Mouse (Mus musculus): ENCODE measurements around the gene Sult2a4. TPM values are rescaled to one million over a fixed set of nuclear protein-coding genes. Genes with fewer than 3 reads are reported as not detected.
"Not testable (repeated sequence)": the region's sequence is repeated elsewhere in the genome, so short reads cannot be mapped to it uniquely, and the experiment has no call there.

Gene Sult2a4
- not detected in 2 replicates for polyA plus RNA-seq (2016; fragmentation: Nextera tagmentation; extraction: Ambion mirVana)

DNA sequence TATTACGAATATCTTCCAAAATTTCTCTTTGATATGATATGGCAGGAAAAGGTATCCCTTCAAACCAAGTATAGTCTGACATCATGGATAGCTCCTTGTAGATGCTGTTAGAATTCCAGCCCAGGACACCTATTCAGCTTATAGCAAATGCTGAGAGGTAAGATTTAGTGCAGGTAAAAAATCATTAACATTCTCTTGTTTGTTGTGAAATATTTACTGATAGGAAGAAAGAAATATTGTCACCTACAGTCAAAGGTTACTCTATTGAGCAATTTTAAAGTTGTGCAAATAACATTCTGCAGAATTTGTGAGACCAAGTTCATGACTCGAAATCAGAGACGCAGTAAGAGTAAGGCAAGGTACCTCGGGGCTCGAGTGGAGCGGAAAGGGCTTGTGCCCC is at the start of gene Sult2a4:
TSS of gene Sult2a4 (minus strand) at position 101 of the 400 bp plus-strand sequence.
- peaks cover 14% of the 10 kb centered on the region; the same call in 1 of the 2 replicates for H3K9me3 ChIP-seq
- DNase-seq (ENCODE audit: low spot score); H3K27me3 ChIP-seq (replicated peaks; ENCODE audit: low read depth, poor library complexity, severe bottlenecking); H3K4me1 ChIP-seq; H3K36me3 ChIP-seq (replicated peaks); H3K4me3 ChIP-seq; H3K27ac ChIP-seq (replicated peaks): not testable (repeated sequence)
- WGBS: 92% methylated on average over 6 of the region's 6 CpGs

DNA sequence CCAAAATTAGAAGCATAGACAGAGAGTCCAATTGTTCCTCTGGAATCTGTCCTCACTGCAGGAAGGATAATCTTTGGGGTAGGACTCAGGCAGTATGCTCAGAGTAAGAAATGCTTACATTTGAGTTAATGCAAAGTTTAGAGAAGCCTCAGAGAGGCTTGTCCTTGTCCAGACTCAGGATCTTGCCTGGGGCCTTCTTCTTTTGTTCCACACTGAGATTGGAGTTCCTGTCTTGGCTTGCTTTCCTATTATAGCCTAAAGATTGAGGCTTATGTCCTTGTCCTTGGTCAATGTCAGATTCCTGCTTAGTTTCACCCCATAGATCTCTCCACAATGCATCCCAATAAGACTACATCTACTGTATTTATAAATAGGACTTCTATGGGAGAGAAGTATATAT is 41.4 kb upstream of the Sult2a4 start:
- not testable (repeated sequence) for H3K27me3 ChIP-seq (replicated peaks; ENCODE audit: low read depth, poor library complexity, severe bottlenecking); DNase-seq (ENCODE audit: low spot score)

DNA sequence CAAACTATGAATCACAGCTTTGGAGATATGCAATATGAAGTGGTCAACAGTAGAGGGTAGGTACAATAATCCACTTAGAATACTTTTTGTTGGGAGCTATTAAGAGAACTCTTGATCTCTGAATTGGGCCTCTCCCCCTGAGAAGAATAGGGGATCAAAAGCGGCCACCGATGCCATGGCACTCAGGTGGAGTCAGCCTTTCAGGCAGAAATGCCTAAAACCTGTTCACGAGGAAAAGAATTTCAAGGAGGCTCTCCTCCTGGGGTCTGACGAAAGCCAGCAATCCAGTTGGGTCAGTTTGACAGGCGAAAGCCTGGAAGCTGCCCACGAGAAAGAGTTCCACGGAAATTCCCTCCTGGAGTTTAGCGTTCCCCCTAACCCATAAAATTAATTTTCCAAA is 23.7 kb upstream of the Sult2a4 start:
- H3K9me3 ChIP-seq: peaks cover 22% of the 10 kb centered on the region; the same call in 1 of the 2 replicates
- no peak overlapping the region for H3K27ac ChIP-seq (replicated peaks)
- no peaks in the 10 kb centered on the region for H3K36me3 ChIP-seq (replicated peaks)
- no peak for DNase-seq (ENCODE audit: low spot score)
- 83% methylated on average over 8 of the region's 8 CpGs for WGBS
- no peak overlapping the region for H3K4me3 ChIP-seq
- H3K27me3 ChIP-seq (replicated peaks; ENCODE audit: low read depth, poor library complexity, severe bottlenecking): no peaks in the 10 kb centered on the region
- no peaks in the 10 kb centered on the region for H3K4me1 ChIP-seq

More for the DNA sequence above, 41.4 kb upstream of the Sult2a4 start:
- not testable (repeated sequence) for H3K36me3 ChIP-seq (replicated peaks); H3K4me3 ChIP-seq; H3K4me1 ChIP-seq; H3K27ac ChIP-seq (replicated peaks)
- H3K9me3 ChIP-seq: peaks cover 20% of the 10 kb centered on the region; the same call in 1 of the 2 replicates

DNA sequence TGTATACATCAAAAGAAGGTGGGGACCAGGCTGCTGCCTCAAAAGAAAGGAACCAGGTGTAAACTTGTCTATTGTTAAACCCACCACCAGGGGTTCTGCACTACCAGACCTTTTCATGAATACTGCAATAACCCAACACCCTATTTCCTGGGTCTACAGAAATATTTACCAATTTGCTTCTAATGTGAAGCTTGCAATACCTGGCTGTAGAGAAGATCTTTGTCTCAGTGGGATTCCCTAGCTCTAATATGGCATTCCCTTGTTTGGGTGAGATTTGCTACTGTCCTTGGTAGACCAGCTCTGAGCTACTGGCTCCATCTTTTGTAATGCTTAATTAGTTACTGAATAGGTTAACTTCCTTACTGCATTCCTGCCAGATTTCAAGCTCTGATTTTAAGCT is 21.3 kb upstream of the Sult2a4 start:
- H3K27me3 ChIP-seq (replicated peaks; ENCODE audit: low read depth, poor library complexity, severe bottlenecking); DNase-seq (ENCODE audit: low spot score); H3K27ac ChIP-seq (replicated peaks); H3K36me3 ChIP-seq (replicated peaks); H3K4me3 ChIP-seq; H3K4me1 ChIP-seq: not testable (repeated sequence)
- peaks cover 15% of the 10 kb centered on the region; the same call in 1 of the 2 replicates for H3K9me3 ChIP-seq

Other genes starting within 250 kb of the Sult2a4 start
- gene Sult2a1, start 152.2 kb downstream of the Sult2a4 start, polyA plus RNA-seq (2016; fragmentation: Nextera tagmentation; extraction: Ambion mirVana): not detected in 2 replicates
- gene Sult2a3, start 133.4 kb upstream of the Sult2a4 start, polyA plus RNA-seq (2016; fragmentation: Nextera tagmentation; extraction: Ambion mirVana): not detected in 2 replicates